ENCODE assay signal across 15 mouse cellular contexts in genomic region chr17:8447676-8448192, GRCm38 (mm10). TPM values are rescaled to one million over a fixed set of nuclear protein-coding genes. Genes with fewer than 3 reads are reported as not detected.
A peak's percentile ranks its signal among the peaks of the same experiment; 100 is the strongest.
DNase-seq lines count a peak whose midpoint lies in the region; ATAC-seq lines count a peak whose summit lies in the region.
"Had no signal": no experiment of that assay in that cellular context is flagged by ENCODE, and none has a peak within 500 bp of the region (broad histone marks: within the 10 kb centered on the region; RNA-seq: fewer than 3 reads in every experiment).

No protein-coding gene starts in this region.

- H3K27ac ChIP-seq in kidney, embryonic 14.5 days (ENCODE audit: low read depth, low read length) = no peak overlapping the region
- H3K27ac ChIP-seq in midbrain, embryonic 10.5 days (replicated peaks) = no peak overlapping the region
- H3K27ac ChIP-seq in forebrain, embryonic 13.5 days = no peak overlapping the region
- H3K27ac ChIP-seq: heart, embryonic 13.5 days; midbrain, embryonic 13.5 days had no signal

- peak; percentile 55 to 71 for DNase-seq in cerebellum, postnatal 10 days
- no peak for DNase-seq in cerebellum, postnatal 36 days
- peak; percentile 14 for DNase-seq in kidney, adult 18-20 months
- DNase-seq in kidney, adult 8-10 months = peak; percentile 25 to 30
- peak; percentile 79 for DNase-seq in mesoderm, embryonic 11.5 days (ENCODE audit: low read depth, low spot score)
- DNase-seq in midbrain, embryonic 10.5 days (ENCODE audit: low spot score) = no peak
- DNase-seq: B cell, adult 2 months; heart, postnatal 4 days; liver; lung, adult 18-20 months; lung, postnatal 4 days had no signal

- no peaks in the 10 kb centered on the region for H3K27me3 ChIP-seq in kidney, embryonic 14.5 days (ENCODE audit: control insufficient read depth, insufficient read depth, low read length)
- no peaks in the 10 kb centered on the region for H3K27me3 ChIP-seq in midbrain, embryonic 10.5 days (ENCODE audit: low read depth, poor library complexity, severe bottlenecking)
- no peaks in the 10 kb centered on the region for H3K27me3 ChIP-seq in forebrain, embryonic 13.5 days

- no peak for ATAC-seq in kidney, embryonic 14.5 days (ENCODE audit: low FRiP score, low TSS enrichment)
- no peak for ATAC-seq in forebrain, embryonic 13.5 days
- ATAC-seq: midbrain, embryonic 13.5 days had no signal

- H3K4me2 ChIP-seq in kidney, embryonic 14.5 days (replicated peaks; ENCODE audit: low read depth, low read length) = no peak overlapping the region
- no peak overlapping the region for H3K4me2 ChIP-seq in forebrain, embryonic 13.5 days
- H3K4me2 ChIP-seq: heart, embryonic 13.5 days; midbrain, embryonic 13.5 days had no signal

- 13% methylated on average over 9 of the region's 9 CpGs for WGBS in kidney, embryonic 14.5 days
- WGBS in midbrain, embryonic 10.5 days = 60% methylated on average over 9 of the region's 9 CpGs
- WGBS in forebrain, embryonic 13.5 days = 55% methylated on average over 9 of the region's 9 CpGs

- no peaks in the 10 kb centered on the region for H3K9me3 ChIP-seq in kidney, embryonic 14.5 days (ENCODE audit: control insufficient read depth, low read length)
- H3K9me3 ChIP-seq in midbrain, embryonic 10.5 days (replicated peaks) = no peaks in the 10 kb centered on the region
- H3K9me3 ChIP-seq in forebrain, embryonic 13.5 days (replicated peaks) = no peaks in the 10 kb centered on the region
- H3K9me3 ChIP-seq: heart, embryonic 13.5 days; midbrain, embryonic 13.5 days had no signal

- no peaks in the 10 kb centered on the region for H3K4me1 ChIP-seq in kidney, embryonic 14.5 days (ENCODE audit: control insufficient read depth, insufficient read depth, low read length)
- H3K4me1 ChIP-seq in midbrain, embryonic 10.5 days = no peaks in the 10 kb centered on the region
- H3K4me1 ChIP-seq in forebrain, embryonic 13.5 days = no peaks in the 10 kb centered on the region
- H3K4me1 ChIP-seq: heart, embryonic 13.5 days; midbrain, embryonic 13.5 days had no signal

- no peak overlapping the region for H3K9ac ChIP-seq in kidney, embryonic 14.5 days (ENCODE audit: low read depth, low read length)
- no peak overlapping the region for H3K9ac ChIP-seq in forebrain, embryonic 13.5 days
- H3K9ac ChIP-seq: heart, embryonic 13.5 days; midbrain, embryonic 13.5 days had no signal

- no peak overlapping the region for H3K4me3 ChIP-seq in kidney, embryonic 14.5 days (ENCODE audit: low read length)
- no peak overlapping the region for H3K4me3 ChIP-seq in midbrain, embryonic 10.5 days
- H3K4me3 ChIP-seq in forebrain, embryonic 13.5 days = no peak overlapping the region
- H3K4me3 ChIP-seq: heart, embryonic 13.5 days; midbrain, embryonic 13.5 days had no signal

- no peaks in the 10 kb centered on the region for H3K36me3 ChIP-seq in kidney, embryonic 14.5 days (ENCODE audit: control insufficient read depth, insufficient read depth, low read length)
- H3K36me3 ChIP-seq in midbrain, embryonic 10.5 days = no peaks in the 10 kb centered on the region
- H3K36me3 ChIP-seq in forebrain, embryonic 13.5 days (ENCODE audit: poor library complexity, severe bottlenecking) = no peaks in the 10 kb centered on the region
- H3K36me3 ChIP-seq: heart, embryonic 13.5 days; midbrain, embryonic 13.5 days had no signal

RNA-seq across cellular contexts. Expression of gene T, which starts 13.5 kb away (rescaled TPM):
- 0.31 and 0.33 TPM in 2 replicates for polyA plus RNA-seq in kidney, embryonic 14.5 days (2014; fragmentation: Nextera tagmentation; extraction: Ambion mirVana)
- 0.58 and 1.0 TPM in 2 replicates for polyA plus RNA-seq in midbrain, embryonic 10.5 days (2016; fragmentation: Nextera tagmentation; extraction: Ambion mirVana)
- polyA plus RNA-seq in forebrain, embryonic 13.5 days (2015; fragmentation: Nextera tagmentation; extraction: Ambion mirVana) = 0.28 and 0.70 TPM in 2 replicates

Comparison
In these comparisons a context has a peak if more than half of its experiments do, and no peak if none do; other contexts are left out.
1. DNase-seq: peak in cerebellum, postnatal 10 days (2 of 2), kidney, adult 18-20 months (single experiment), kidney, adult 8-10 months (2 of 2) and mesoderm, embryonic 11.5 days (single experiment); none in cerebellum, postnatal 36 days (0 of 2) and midbrain, embryonic 10.5 days (single experiment).